Mouse (Mus musculus) c-Kit-positive CD71-positive TER-119-negative erythroid progenitor cells, embryonic 14.5 days (primary cell): ENCODE measurements around the gene Ywhae.
"Not testable (repeated sequence)": the region's sequence is repeated elsewhere in the genome, so short reads cannot be mapped to it uniquely, and the experiment has no call there.

Source experiments
- DNase-seq: peaks from one replicate; pipeline ENCODE4 v3.0.0-alpha.2; 2013; ENCODE audit warnings: low read depth

Ywhae gene

GRCm38 (mm10) chr11:75732434-75733226, at the start of gene Ywhae:
Ywhae (plus strand) TSS chr11:75732869.
- DNase-seq = peak; percentile 86

GRCm38 (mm10) chr11:75684462-75684861, 48.2 kb upstream of the Ywhae start:
- DNase-seq = no peak

GRCm38 (mm10) chr11:75684956-75685355, 47.7 kb upstream of the Ywhae start:
- DNase-seq = no peak

DNA sequence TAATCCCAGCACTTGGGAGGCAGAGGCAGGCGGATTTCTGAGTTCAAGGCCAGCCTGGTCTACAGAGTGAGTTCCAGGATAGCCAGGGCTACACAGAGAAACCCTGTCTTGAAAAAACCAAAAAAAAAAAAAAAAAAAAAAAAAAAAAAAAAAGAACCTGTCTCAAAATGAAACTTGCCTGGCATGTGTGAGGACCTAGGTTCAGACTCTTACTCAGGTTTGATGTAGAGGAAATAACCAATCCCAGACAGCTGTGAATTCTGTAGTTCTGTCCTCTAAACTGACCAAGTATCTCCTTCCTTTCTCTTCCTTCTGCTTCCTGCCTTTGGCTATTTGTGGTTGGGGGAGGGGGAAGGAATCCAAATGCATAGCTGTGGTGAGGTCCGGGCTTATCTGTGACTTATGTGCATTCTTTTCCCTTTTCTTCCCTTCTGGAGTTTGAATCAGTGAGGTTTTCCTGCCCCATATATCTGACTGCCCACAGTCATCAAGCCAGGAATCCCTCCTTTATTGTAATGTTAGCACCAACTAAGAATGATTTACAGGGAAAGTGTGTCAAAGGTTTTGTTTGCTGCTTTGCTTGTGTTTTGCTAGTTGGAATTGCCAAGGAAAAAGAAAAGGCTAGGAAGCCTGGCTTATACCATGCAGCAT, 45.2 kb upstream of the Ywhae start:
- no peak for DNase-seq

DNA sequence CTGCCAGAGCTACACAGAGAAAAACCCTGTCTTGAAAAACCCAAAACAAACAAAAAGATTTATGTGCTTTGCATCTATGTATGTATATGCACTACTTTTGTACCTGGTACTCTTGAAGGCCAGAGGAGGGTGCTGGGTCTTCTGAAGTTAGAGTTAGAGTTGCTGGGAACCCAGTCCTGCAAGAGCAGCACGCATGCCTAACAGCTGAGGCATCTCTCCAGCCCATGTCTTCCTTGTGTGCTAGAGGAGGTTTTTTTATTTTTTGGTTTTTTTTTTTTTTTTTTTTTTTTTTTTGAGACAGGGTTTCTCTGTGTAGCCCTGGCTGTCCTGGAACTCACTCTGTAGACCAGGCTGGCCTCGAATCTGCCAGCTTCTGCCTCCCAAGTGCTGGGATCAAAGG, 44.5 kb upstream of the Ywhae start:
- no peak for DNase-seq

DNA sequence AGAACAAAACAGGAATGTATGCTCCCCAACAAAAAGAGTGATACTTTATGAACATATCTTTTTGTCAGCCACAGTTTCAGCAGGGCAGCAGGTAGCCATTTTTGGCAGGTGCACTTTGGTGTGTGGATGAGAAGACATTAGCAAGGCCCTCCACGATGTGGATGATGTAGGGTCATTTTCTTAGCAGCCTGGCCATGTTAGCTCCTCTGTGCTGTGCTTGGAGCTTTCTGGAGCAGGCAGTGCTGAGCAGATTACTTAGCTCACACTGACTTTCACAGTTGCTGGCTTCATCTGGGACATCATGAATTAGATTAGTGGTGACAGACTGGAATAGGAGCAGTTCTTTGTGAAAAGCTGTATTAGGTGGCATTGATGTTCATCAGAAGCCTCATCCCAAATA, 42.7 kb upstream of the Ywhae start:
- DNase-seq = no peak

GRCm38 (mm10) chr11:75691047-75691446, 41.6 kb upstream of the Ywhae start:
- DNase-seq = no peak

- DNase-seq = no peak
Measured at GRCm38 (mm10) chr11:75693570-75693969, 39.1 kb upstream of the Ywhae start.

DNA sequence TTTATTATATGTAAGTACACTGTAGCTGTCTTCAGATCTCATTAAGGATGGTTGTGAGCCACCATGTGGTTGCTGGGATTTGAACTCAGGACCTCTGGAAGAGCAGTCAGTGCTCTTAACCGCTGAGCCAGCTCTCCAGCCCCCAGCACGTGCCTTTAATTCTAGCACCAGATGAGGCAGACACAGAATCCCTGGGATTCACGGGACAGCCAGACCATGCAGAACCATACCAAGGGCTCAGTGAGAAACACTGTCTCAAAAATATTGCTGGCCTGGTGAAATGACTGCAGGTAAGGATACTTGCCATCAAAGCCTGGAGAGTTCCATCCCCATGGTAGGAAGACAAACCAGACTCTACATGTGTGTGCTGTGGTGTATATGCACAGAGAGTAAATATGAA, 35.2 kb upstream of the Ywhae start:
- not testable (repeated sequence) for DNase-seq

DNA sequence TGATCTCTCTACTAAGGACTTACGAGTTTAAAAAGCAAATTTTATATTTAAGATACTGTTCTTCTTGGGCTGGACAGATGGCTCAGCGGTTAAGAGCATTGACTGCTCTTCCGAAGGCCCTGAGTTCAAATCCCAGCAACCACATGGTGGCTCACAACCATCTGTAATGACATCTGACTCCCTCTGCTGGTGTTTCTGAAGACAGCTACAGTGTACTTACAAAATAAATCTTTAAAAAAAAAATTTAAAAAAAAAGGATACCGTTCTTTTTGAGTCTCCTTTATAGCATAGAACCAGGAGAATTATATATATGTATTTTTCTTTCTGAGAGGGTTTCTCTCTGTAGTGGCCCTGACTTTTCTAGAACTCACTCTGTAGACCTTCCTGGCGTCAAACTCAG, 32.1 kb upstream of the Ywhae start:
- DNase-seq = no peak

GRCm38 (mm10) chr11:75702761-75703160, 29.9 kb upstream of the Ywhae start:
- no peak for DNase-seq

GRCm38 (mm10) chr11:75703748-75704147, 28.9 kb upstream of the Ywhae start:
- no peak for DNase-seq

DNA sequence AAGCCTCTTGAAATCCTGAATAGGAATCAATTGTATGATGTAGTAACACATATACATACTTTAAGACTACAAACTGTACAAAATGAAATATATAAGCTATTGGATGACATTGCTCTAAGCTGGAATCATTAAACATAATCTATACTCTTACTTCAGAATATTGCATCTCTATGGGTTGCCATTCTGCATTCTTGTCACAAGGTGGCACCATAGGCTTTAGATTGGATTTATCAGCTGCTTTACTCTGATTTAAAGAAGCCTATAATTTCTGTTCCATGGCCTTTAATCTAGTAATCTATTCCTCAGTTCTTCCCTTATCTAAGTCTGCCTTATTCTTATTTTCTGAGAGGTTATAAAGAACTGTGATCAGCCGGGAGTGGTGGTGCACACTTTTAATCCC, 18.7 kb upstream of the Ywhae start:
- peak; percentile 31 for DNase-seq

DNA sequence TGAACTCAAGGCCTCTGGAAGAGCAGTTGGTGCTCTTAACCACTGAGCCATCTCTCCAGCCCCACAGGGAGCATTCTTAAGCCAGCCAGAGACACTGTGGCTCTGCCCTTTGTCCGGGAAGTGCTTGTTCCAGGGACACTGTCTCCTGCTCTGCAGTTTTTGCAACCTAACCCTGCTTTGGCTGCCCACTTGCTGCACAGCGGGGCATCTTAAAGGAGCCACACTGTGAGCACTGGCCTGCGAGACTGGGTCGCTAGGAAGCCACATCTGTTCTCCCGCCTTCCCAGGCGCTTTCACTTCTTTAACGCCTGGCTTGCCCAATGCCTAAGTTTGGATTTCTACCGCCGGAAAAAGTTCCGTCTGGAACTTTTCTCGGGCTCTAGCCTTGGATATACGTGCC, 17.1 kb upstream of the Ywhae start:
- DNase-seq = no peak

- DNase-seq = no peak
Measured at GRCm38 (mm10) chr11:75716661-75717325, 15.9 kb upstream of the Ywhae start.

DNA sequence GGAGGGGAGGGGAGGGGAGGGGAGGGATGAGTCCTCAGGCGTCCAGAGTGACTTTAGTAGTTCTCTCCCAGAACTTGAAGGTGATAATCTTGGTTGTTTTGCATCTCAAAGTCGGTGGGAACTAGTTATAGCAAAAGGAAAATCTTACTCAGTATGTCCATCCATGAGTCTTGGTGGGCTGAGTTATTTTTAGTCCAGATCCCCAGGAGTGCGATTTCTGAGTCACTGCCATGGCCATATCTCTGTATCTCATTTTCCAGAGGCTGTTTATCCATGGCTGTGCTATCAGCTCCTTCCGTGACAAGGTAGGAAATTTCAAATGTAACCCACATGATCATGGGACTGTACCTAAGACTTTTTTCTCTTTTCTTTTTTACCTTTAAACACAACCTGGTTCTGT, 10.3 kb upstream of the Ywhae start:
- DNase-seq = no peak

DNA sequence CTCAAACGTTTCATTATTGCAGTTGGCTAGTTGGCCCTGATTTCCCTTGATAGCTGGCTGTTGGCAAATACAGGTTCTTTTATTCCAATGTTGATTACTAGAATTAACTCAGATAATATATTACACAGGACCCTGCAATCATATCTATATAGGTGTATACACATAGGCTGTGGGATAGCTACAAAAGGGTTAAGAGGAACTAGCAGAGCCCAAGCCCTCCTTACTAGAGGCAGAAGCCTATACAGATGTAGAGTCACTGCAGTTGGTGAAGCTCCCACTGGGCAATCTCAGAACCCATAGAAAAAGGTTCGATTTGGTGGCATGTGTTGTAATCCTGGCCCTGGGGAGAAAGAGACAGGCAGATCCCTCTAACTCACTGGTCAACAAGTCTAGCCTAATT, 5.5 kb upstream of the Ywhae start:
- no peak for DNase-seq

GRCm38 (mm10) chr11:75727659-75728058, 5.0 kb upstream of the Ywhae start:
- DNase-seq = not testable (repeated sequence)

- DNase-seq = no peak
Measured at GRCm38 (mm10) chr11:75733227-75733940, 715 bp downstream of the Ywhae start.

DNA sequence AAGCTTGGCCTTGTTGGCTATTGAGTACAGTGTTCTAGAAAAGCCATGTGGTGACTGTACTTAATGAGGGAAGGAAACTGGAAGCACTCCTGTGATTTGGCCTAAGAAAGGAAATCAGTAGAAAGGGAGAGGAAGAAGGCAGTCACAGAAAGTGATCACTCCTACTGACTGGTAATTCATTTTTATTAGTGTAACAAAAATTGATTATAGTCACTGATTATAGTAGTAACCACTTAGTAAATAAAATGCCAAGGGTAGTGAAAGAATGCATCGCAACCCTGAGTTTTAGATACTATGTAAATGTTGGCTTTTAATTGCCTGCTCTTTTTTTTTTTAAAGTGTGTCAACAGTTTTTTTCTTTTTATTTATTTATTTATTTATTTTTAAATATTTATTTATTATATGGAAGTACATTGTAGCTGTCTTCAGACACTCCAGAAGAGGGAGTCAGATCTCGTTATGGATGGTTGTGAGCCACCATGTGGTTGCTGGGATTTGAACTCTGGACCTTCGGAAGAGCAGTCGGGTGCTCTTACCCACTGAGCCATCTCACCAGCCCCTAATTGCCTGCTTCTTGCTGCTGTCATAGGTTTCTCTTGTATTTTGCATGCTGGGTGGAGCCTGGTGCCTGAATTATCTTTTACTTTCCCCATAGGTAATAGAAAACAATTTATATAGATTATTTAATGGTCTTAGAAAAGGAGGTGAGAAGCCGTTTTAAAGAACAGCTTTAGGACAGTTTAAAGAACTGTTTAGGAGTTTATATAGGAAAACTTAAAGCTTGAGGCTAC, 3.0 kb downstream of the Ywhae start:
- DNase-seq = no peak

DNA sequence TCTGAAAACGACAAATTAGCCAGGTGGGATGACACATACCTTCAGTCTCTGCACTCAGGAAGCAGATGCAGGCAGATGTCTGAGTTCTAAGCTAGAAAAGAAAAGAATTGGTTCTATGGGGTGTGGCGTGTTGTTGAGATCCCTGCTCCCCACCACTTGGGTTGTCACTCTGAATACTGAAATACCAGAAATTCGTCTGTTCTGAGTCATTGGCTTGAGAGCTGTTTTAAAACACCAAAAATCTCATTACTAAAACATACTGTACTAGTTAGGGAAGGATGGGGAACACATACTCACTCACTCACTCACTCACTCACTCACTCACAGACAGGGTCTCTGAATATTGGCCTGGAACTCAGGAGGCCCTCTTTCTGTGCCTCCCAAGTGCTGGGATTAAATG, 4.3 kb downstream of the Ywhae start:
- DNase-seq = no peak
